ENCODE assay signal across 25 mouse cellular contexts in genomic region chr10:111055770-111056169, GRCm38 (mm10). TPM values are rescaled to one million over a fixed set of nuclear protein-coding genes. Genes with fewer than 3 reads are reported as not detected.
DNase-seq lines count a peak whose midpoint lies in the region; ATAC-seq lines count a peak whose summit lies in the region.
"Had no signal": no experiment of that assay in that cellular context is flagged by ENCODE, and none has a peak within 500 bp of the region (broad histone marks: within the 10 kb centered on the region; RNA-seq: fewer than 3 reads in every experiment).

No protein-coding gene starts in this region.

- DNase-seq in heart, adult 11 months = peak; percentile 49
- DNase-seq in midbrain, embryonic 10.5 days (ENCODE audit: low spot score) = no peak
- DNase-seq in WW6 (ENCODE audit: low read depth, low spot score) = peak; percentile 7
- DNase-seq in lung, postnatal 14 days = no peak
- DNase-seq: adrenal gland, postnatal 14 days; cerebellum, adult 8-10 months; cerebellum, postnatal 36 days; embryo, embryonic 11 days; gastrocnemius, postnatal 36 days; heart, postnatal 36 days; kidney, adult 9 months; kidney, postnatal 25 days had no signal

- H3K36me3 ChIP-seq in heart, embryonic 11.5 days (ENCODE audit: control insufficient read depth, insufficient read depth, low read length) = no peaks in the 10 kb centered on the region
- no peaks in the 10 kb centered on the region for H3K36me3 ChIP-seq in midbrain, embryonic 10.5 days
- no peaks in the 10 kb centered on the region for H3K36me3 ChIP-seq in midbrain, embryonic 15.5 days (replicated peaks)
- H3K36me3 ChIP-seq in limb, embryonic 13.5 days = no peaks in the 10 kb centered on the region
- H3K36me3 ChIP-seq: embryonic facial prominence, embryonic 15.5 days; G1E; heart, embryonic 15.5 days; intestine, embryonic 15.5 days; limb, embryonic 15.5 days; liver, embryonic 15.5 days; lung, embryonic 15.5 days had no signal

- H3K4me2 ChIP-seq in heart, embryonic 11.5 days = no peak overlapping the region
- H3K4me2 ChIP-seq in midbrain, embryonic 15.5 days = no peak overlapping the region
- no peak overlapping the region for H3K4me2 ChIP-seq in limb, embryonic 13.5 days (replicated peaks)
- H3K4me2 ChIP-seq: embryonic facial prominence, embryonic 15.5 days; heart, embryonic 15.5 days; intestine, embryonic 15.5 days; limb, embryonic 15.5 days; liver, embryonic 15.5 days; lung, embryonic 15.5 days had no signal

- H3K4me3 ChIP-seq in heart, embryonic 11.5 days (ENCODE audit: low read depth, low read length) = no peak overlapping the region
- H3K4me3 ChIP-seq in midbrain, embryonic 10.5 days = no peak overlapping the region
- H3K4me3 ChIP-seq in midbrain, embryonic 15.5 days = no peak overlapping the region
- no peak overlapping the region for H3K4me3 ChIP-seq in limb, embryonic 13.5 days
- H3K4me3 ChIP-seq: embryonic facial prominence, embryonic 15.5 days; heart, embryonic 15.5 days; intestine, embryonic 15.5 days; layer of hippocampus, adult 2 months; limb, embryonic 15.5 days; liver, embryonic 15.5 days; lung, embryonic 15.5 days had no signal

- H3K27ac ChIP-seq in heart, embryonic 11.5 days (ENCODE audit: low read depth, low read length) = no peak overlapping the region
- H3K27ac ChIP-seq in midbrain, embryonic 10.5 days (replicated peaks) = peak overlapping the region; percentile 59
- H3K27ac ChIP-seq in midbrain, embryonic 15.5 days = no peak overlapping the region
- no peak overlapping the region for H3K27ac ChIP-seq in limb, embryonic 13.5 days
- H3K27ac ChIP-seq: embryonic facial prominence, embryonic 15.5 days; heart, embryonic 15.5 days; intestine, embryonic 15.5 days; layer of hippocampus, adult 2 months; limb, embryonic 15.5 days; liver, embryonic 15.5 days; lung, embryonic 15.5 days; macrophage had no signal

- WGBS in heart, embryonic 11.5 days (ENCODE audit: insufficient replicate concordance) = 48% methylated on average over 4 of the region's 4 CpGs
- 50% methylated on average over 4 of the region's 4 CpGs for WGBS in midbrain, embryonic 10.5 days
- WGBS in midbrain, embryonic 15.5 days = 44% methylated on average over 4 of the region's 4 CpGs
- whole genome bisulfite sequencing in limb, embryonic 13.5 days = 39% methylated on average over 4 of the region's 4 CpGs

- ATAC-seq in heart, embryonic 11.5 days (replicated peaks; ENCODE audit: insufficient number of reproducible peaks, low FRiP score, low TSS enrichment) = no peak
- no peak; the same call in 1 of the 2 replicates for ATAC-seq in midbrain, embryonic 15.5 days (replicated peaks)
- peak; percentile 45; the same call in 1 of the 2 replicates for ATAC-seq in limb, embryonic 13.5 days (ENCODE audit: low FRiP score, low read depth)
- ATAC-seq: intestine, embryonic 15.5 days; Patski had no signal

- no peak overlapping the region for H3K9ac ChIP-seq in heart, embryonic 11.5 days (ENCODE audit: low read depth, low read length)
- H3K9ac ChIP-seq in midbrain, embryonic 15.5 days = no peak overlapping the region
- H3K9ac ChIP-seq in limb, embryonic 13.5 days = no peak overlapping the region
- H3K9ac ChIP-seq: embryonic facial prominence, embryonic 15.5 days; heart, embryonic 15.5 days; intestine, embryonic 15.5 days; limb, embryonic 15.5 days; liver, embryonic 15.5 days; lung, embryonic 15.5 days had no signal

- no peaks in the 10 kb centered on the region for H3K4me1 ChIP-seq in heart, embryonic 11.5 days (ENCODE audit: control insufficient read depth, insufficient read depth, low read length)
- peaks cover 23% of the 10 kb centered on the region for H3K4me1 ChIP-seq in midbrain, embryonic 10.5 days
- no peaks in the 10 kb centered on the region for H3K4me1 ChIP-seq in midbrain, embryonic 15.5 days
- no peaks in the 10 kb centered on the region for H3K4me1 ChIP-seq in limb, embryonic 13.5 days
- H3K4me1 ChIP-seq: embryonic facial prominence, embryonic 15.5 days; heart, embryonic 15.5 days; intestine, embryonic 15.5 days; limb, embryonic 15.5 days; liver, embryonic 15.5 days; lung, embryonic 15.5 days had no signal

- no peaks in the 10 kb centered on the region for H3K27me3 ChIP-seq in heart, embryonic 11.5 days (ENCODE audit: control insufficient read depth, insufficient read depth, low read length)
- H3K27me3 ChIP-seq in midbrain, embryonic 10.5 days (ENCODE audit: low read depth, poor library complexity, severe bottlenecking) = no peaks in the 10 kb centered on the region
- no peaks in the 10 kb centered on the region for H3K27me3 ChIP-seq in midbrain, embryonic 15.5 days (replicated peaks)
- H3K27me3 ChIP-seq in limb, embryonic 13.5 days = no peaks in the 10 kb centered on the region
- H3K27me3 ChIP-seq: embryonic facial prominence, embryonic 15.5 days; heart, embryonic 15.5 days; intestine, embryonic 15.5 days; limb, embryonic 15.5 days; liver, embryonic 15.5 days; lung, embryonic 15.5 days had no signal

- H3K9me3 ChIP-seq in heart, embryonic 11.5 days (replicated peaks; ENCODE audit: control insufficient read depth, low read length) = no peaks in the 10 kb centered on the region
- no peaks in the 10 kb centered on the region for H3K9me3 ChIP-seq in midbrain, embryonic 10.5 days (replicated peaks)
- no peaks in the 10 kb centered on the region for H3K9me3 ChIP-seq in midbrain, embryonic 15.5 days
- no peaks in the 10 kb centered on the region for H3K9me3 ChIP-seq in limb, embryonic 13.5 days
- H3K9me3 ChIP-seq: embryonic facial prominence, embryonic 15.5 days; G1E; heart, embryonic 15.5 days; intestine, embryonic 15.5 days; limb, embryonic 15.5 days; liver, embryonic 15.5 days; lung, embryonic 15.5 days had no signal

RNA-seq across cellular contexts. Expression of gene Zdhhc17, which starts 45.8 kb away (rescaled TPM):
- 14.9 and 19.7 TPM in 2 replicates for polyA plus RNA-seq in heart, embryonic 11.5 days (2014; fragmentation: Nextera tagmentation; extraction: Ambion mirVana)
- 28.9 and 32.1 TPM in 2 replicates for polyA plus RNA-seq in midbrain, embryonic 10.5 days (2016; fragmentation: Nextera tagmentation; extraction: Ambion mirVana)
- polyA plus RNA-seq in midbrain, embryonic 15.5 days (2015; fragmentation: Nextera tagmentation; extraction: Ambion mirVana) = 57.4 and 64.0 TPM in 2 replicates
- polyA plus RNA-seq in limb, embryonic 13.5 days (2015; fragmentation: Nextera tagmentation; extraction: Ambion mirVana) = 32.9 and 33.5 TPM in 2 replicates

Comparison
In these comparisons a context has a peak if more than half of its experiments do, and no peak if none do; other contexts are left out.
1. DNase-seq: peak in heart, adult 11 months (single experiment) and WW6 (single experiment); none in midbrain, embryonic 10.5 days (single experiment) and lung, postnatal 14 days (single experiment).